ENCODE assay signal across 11 mouse cellular contexts in genomic region chr11:105281763-105282459, GRCm38 (mm10). TPM values are rescaled to one million over a fixed set of nuclear protein-coding genes. Genes with fewer than 3 reads are reported as not detected.
DNase-seq lines count a peak whose midpoint lies in the region; ATAC-seq and TF ChIP-seq lines count a peak whose summit lies in the region.
"Had no signal": no experiment of that assay in that cellular context is flagged by ENCODE, and none has a peak within 500 bp of the region (broad histone marks: within the 10 kb centered on the region; RNA-seq: fewer than 3 reads in every experiment).

No protein-coding gene starts in this region.

- intact Hi-C loops in heart, postnatal 10 days (cut with DNase I) = no loop called here

- peaks cover 17% of the 10 kb centered on the region for H3K4me1 ChIP-seq in heart, postnatal 0 days (ENCODE audit: control insufficient read depth, insufficient read depth)
- peaks cover 17% of the 10 kb centered on the region for H3K4me1 ChIP-seq in embryonic facial prominence, embryonic 14.5 days (ENCODE audit: control insufficient read depth, insufficient read depth, low read length)

- 71% methylated on average over 12 of the region's 12 CpGs for WGBS in heart, postnatal 0 days
- 41% methylated on average over 12 of the region's 12 CpGs for WGBS in embryonic facial prominence, embryonic 14.5 days

- peaks cover 54% of the 10 kb centered on the region for H3K36me3 ChIP-seq in heart, postnatal 0 days (replicated peaks; ENCODE audit: control insufficient read depth, insufficient read depth, low read length)
- H3K36me3 ChIP-seq in embryonic facial prominence, embryonic 14.5 days (ENCODE audit: control insufficient read depth, insufficient read depth, low read length) = peaks cover 67% of the 10 kb centered on the region

- H3K4me3 ChIP-seq in heart, postnatal 0 days (ENCODE audit: low read depth, low read length) = no peak overlapping the region
- H3K4me3 ChIP-seq in embryonic facial prominence, embryonic 14.5 days (ENCODE audit: low read depth, low read length) = no peak overlapping the region
- H3K4me3 ChIP-seq: hindbrain, embryonic 12.5 days; stomach, embryonic 15.5 days had no signal

- no peak for ATAC-seq in heart, postnatal 0 days (ENCODE audit: insufficient read depth, low read depth)
- no peak for ATAC-seq in embryonic facial prominence, embryonic 14.5 days (ENCODE audit: low read depth)

- H3K4me2 ChIP-seq in heart, postnatal 0 days (ENCODE audit: low read depth, low read length) = no peak overlapping the region
- H3K4me2 ChIP-seq in embryonic facial prominence, embryonic 14.5 days (ENCODE audit: low read depth, low read length) = no peak overlapping the region
- H3K4me2 ChIP-seq: hindbrain, embryonic 12.5 days; stomach, embryonic 15.5 days had no signal

- no peaks in the 10 kb centered on the region for H3K27me3 ChIP-seq in heart, postnatal 0 days (ENCODE audit: control insufficient read depth, insufficient read depth, low read length)
- H3K27me3 ChIP-seq in embryonic facial prominence, embryonic 14.5 days (replicated peaks; ENCODE audit: control insufficient read depth, insufficient read depth, low read length) = no peaks in the 10 kb centered on the region
- H3K27me3 ChIP-seq: hindbrain, embryonic 12.5 days; stomach, embryonic 15.5 days had no signal

- H3K27ac ChIP-seq in heart, postnatal 0 days (ENCODE audit: low read depth) = peak overlapping the region; percentile 53
- H3K27ac ChIP-seq in embryonic facial prominence, embryonic 14.5 days (replicated peaks; ENCODE audit: low read depth, low read length) = peak overlapping the region; percentile 69
- H3K27ac ChIP-seq: stomach, embryonic 15.5 days had no signal

- no peak for TF ChIP-seq EP300 in heart, postnatal 0 days (IDR thresholded peaks at IDR 0.05; ENCODE audit: low read depth)

- H3K9me3 ChIP-seq in heart, postnatal 0 days (replicated peaks; ENCODE audit: control insufficient read depth, low read length) = no peaks in the 10 kb centered on the region
- H3K9me3 ChIP-seq in embryonic facial prominence, embryonic 14.5 days (ENCODE audit: control insufficient read depth, low read length) = no peaks in the 10 kb centered on the region
- H3K9me3 ChIP-seq: hindbrain, embryonic 12.5 days; stomach, embryonic 15.5 days had no signal

- TF ChIP-seq CTCF in heart, postnatal 0 days (IDR thresholded peaks at IDR 0.05; ENCODE audit: low read depth) = no peak

- no peak overlapping the region for H3K9ac ChIP-seq in heart, postnatal 0 days (replicated peaks; ENCODE audit: low read depth, low read length)
- H3K9ac ChIP-seq in embryonic facial prominence, embryonic 14.5 days (ENCODE audit: low read depth, low read length) = no peak overlapping the region
- H3K9ac ChIP-seq: hindbrain, embryonic 12.5 days; stomach, embryonic 15.5 days had no signal

- peak; percentile 40 for DNase-seq in cerebellum, adult 9-10 months
- DNase-seq in cerebellum, adult 11 months = no peak
- no peak for DNase-seq in heart, postnatal 0 days (ENCODE audit: low spot score)
- no peak for DNase-seq in heart, postnatal 10 days
- DNase-seq in brain, adult 2 months (ENCODE audit: low read depth, low spot score) = peak; percentile 78
- DNase-seq in embryonic facial prominence, embryonic 14.5 days (ENCODE audit: low spot score) = no peak
- DNase-seq in adrenal gland, postnatal 10 days = no peak
- no peak for DNase-seq in kidney, adult 8-10 months
- DNase-seq: thymus, postnatal 4 days had no signal

RNA-seq across cellular contexts. Expression of gene Mrc2, which starts 10.5 kb away (rescaled TPM):
- total RNA-seq in heart, postnatal 0 days (2014; rRNA removed; ENCODE audit: low replicate concordance) = 22.6 and 32.2 TPM in 2 replicates
- 3.0 and 3.1 TPM in 2 replicates for polyA plus RNA-seq in heart, postnatal 0 days (2015; fragmentation: Nextera tagmentation; extraction: Ambion mirVana)
- total RNA-seq in heart, postnatal 10 days (2021) = 10 to 100 TPM; 35.1 to 35.9 TPM
- 23.9 and 27.3 TPM in 2 replicates for polyA plus RNA-seq in embryonic facial prominence, embryonic 14.5 days (2014; fragmentation: Nextera tagmentation; extraction: Ambion mirVana)
- total RNA-seq in adrenal gland, postnatal 10 days (2021) = 10 to 100 TPM; 27.6 to 28.0 TPM

Comparison
In these comparisons a context has a peak if more than half of its experiments do, and no peak if none do; other contexts are left out.
1. DNase-seq: peak in cerebellum, adult 9-10 months (single experiment) and brain, adult 2 months (single experiment); none in cerebellum, adult 11 months (single experiment), heart, postnatal 0 days (single experiment), heart, postnatal 10 days (0 of 2), embryonic facial prominence, embryonic 14.5 days (single experiment), adrenal gland, postnatal 10 days (single experiment) and kidney, adult 8-10 months (0 of 2).